Mouse (Mus musculus) liver, embryonic 14.5 days (tissue): ENCODE data around the gene Slc45a3. TPM values are rescaled to one million over a fixed set of nuclear protein-coding genes. Genes with fewer than 3 reads are reported as not detected.

Source experiments
- ATAC-seq: fragments of 200-750 bp; cut with Nextera tagmentation; 2 replicates; pipeline ENCODE4 v1.8.0; 2017; ENCODE audit warnings: moderate number of reproducible peaks, mild to moderate bottlenecking, moderate library complexity; ENCODE audit not compliant: insufficient read depth
- DNase-seq, 3 experiments: peaks; one replicate each; pipeline ENCODE4 v3.0.0-alpha.2; 2012 to 2013; ENCODE audit warnings: low read depth in 3 of 3, low spot score in 3 of 3
- H3K27ac ChIP-seq: fragments of 300-500 bp; sonication (generic); 2 replicates; pipeline ENCODE4 v1.5.1; 2014; ENCODE audit warnings: moderate library complexity, mild to moderate bottlenecking, control low read depth, inconsistent platforms
- H3K27me3 ChIP-seq: fragments of 300-500 bp; sonication (generic); 2 replicates; pipeline ENCODE4 v1.6.1; 2014; ENCODE audit warnings: mild to moderate bottlenecking, low read length, moderate library complexity; ENCODE audit not compliant: control insufficient read depth, insufficient read depth
- H3K36me3 ChIP-seq: fragments of 300-500 bp; sonication (generic); replicated peaks from 2 replicates; pipeline ENCODE4 v1.6.1; 2014; ENCODE audit warnings: low read depth; ENCODE audit not compliant: control insufficient read depth, insufficient read depth
- H3K4me1 ChIP-seq, 2 experiments: fragments of 200-500 bp in 1 of 2; fragments of 300-500 bp in 1 of 2; sonication (generic) in 1 of 2; replicated peaks; 2 replicates each; pipeline ENCODE4 v1.6.1; 2012 to 2014; ENCODE audit warnings: antibody characterized with exemption in 1 of 2, inconsistent platforms in 1 of 2, low read length in 1 of 2; ENCODE audit not compliant: control insufficient read depth in 2 of 2, insufficient read depth in 2 of 2
- H3K4me2 ChIP-seq: fragments of 300-500 bp; sonication (generic); 2 replicates; pipeline ENCODE4 v1.6.1; 2014; ENCODE audit warnings: low read depth, mild to moderate bottlenecking, control low read depth, moderate library complexity
- H3K4me3 ChIP-seq, 2 experiments: fragments of 200-500 bp in 1 of 2; fragments of 300-500 bp in 1 of 2; sonication (generic) in 1 of 2; 2 replicates each; pipeline ENCODE4 v1.5.1; 2012 to 2014; ENCODE audit warnings: low read depth in 2 of 2, low read length in 2 of 2, mild to moderate bottlenecking in 2 of 2, control low read depth in 1 of 2, inconsistent platforms in 1 of 2, moderate library complexity in 1 of 2; ENCODE audit not compliant: insufficient read depth in 1 of 2
- H3K9ac ChIP-seq: fragments of 300-500 bp; sonication (generic); replicated peaks from 2 replicates; pipeline ENCODE4 v1.6.1; 2014; ENCODE audit warnings: mild to moderate bottlenecking, control low read depth, moderate library complexity
- H3K9me3 ChIP-seq: fragments of 300-500 bp; sonication (generic); 2 replicates; pipeline ENCODE4 v1.6.1; 2016; ENCODE audit warnings: low read length, mixed read lengths; ENCODE audit not compliant: control insufficient read depth
- CTCF ChIP-seq: IDR thresholded peaks from 2 replicates; pipeline ENCODE4 v1.5.1; 2016; ENCODE audit warnings: antibody characterized with exemption, low read depth, control low read depth
- EP300 ChIP-seq: IDR thresholded peaks from 2 replicates; pipeline ENCODE4 v1.6.1; 2016; ENCODE audit warnings: antibody characterized with exemption, low read depth
- WGBS: fragments of 180-500 bp; shearing (Covaris S2); extraction: QIAGEN DNeasy Blood & Tissue Kit; methylation state at CpG from one replicate; pipeline ENCODE4 v1.1.7; 2014; ENCODE audit not compliant: insufficient replicate concordance; 5-methylcytosine and 5-hydroxymethylcytosine counted together
- polyA plus RNA-seq, 2 experiments: library from polyadenylated mRNA; depleted of rRNA in 1 of 2; stranded (reverse) in 1 of 2; unstranded in 1 of 2; fragments of >200 nt; fragmentation: Nextera tagmentation in 1 of 2; extraction: Ambion mirVana in 1 of 2; gene quantifications; 2 replicates each; pipeline versions ENCODE4 v1.2.1 to v1.2.3; 2012 to 2014

The Slc45a3 gene
- polyA plus RNA-seq, 2 experiments: 1.8 to 1.9 TPM

DNA sequence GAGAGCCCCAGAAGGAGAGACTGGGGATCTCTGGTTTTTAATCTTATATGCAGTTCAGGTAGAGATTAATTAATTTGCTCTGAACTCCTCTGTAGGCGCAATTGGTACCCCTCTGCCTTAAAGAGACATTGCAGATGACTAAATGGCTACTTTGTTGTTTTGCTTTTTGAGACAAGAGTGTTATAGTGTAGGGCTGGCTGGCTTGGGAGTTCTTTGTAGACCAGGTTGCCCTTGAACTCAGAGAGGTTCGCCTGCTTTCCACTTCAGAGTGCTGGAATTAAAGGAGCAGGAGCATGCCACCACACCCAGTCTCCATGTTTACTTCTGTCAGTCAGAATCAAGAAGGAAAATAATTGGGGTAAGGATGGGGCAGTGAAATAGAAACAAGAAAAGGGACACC lies 40.3 kb downstream of the Slc45a3 start:
- no peak overlapping the region for H3K4me3 ChIP-seq
- no peak overlapping the region for H3K27ac ChIP-seq
- no peak overlapping the region for H3K4me2 ChIP-seq
- TF ChIP-seq EP300 (no peak), CTCF (no peak)
- ATAC-seq (no peak), DNase-seq (no peak)
- no peak overlapping the region for H3K9ac ChIP-seq
- no peaks in the 10 kb centered on the region for H3K9me3 ChIP-seq
- peaks cover 0 to 5% of the 10 kb centered on the region in 2 experiments; a peak in 3 of 4 replicates for H3K4me1 ChIP-seq
- WGBS: 59% methylated on average over 2 of the region's 2 CpGs
- H3K36me3 ChIP-seq: no peaks in the 10 kb centered on the region
- H3K27me3 ChIP-seq: no peaks in the 10 kb centered on the region

DNA sequence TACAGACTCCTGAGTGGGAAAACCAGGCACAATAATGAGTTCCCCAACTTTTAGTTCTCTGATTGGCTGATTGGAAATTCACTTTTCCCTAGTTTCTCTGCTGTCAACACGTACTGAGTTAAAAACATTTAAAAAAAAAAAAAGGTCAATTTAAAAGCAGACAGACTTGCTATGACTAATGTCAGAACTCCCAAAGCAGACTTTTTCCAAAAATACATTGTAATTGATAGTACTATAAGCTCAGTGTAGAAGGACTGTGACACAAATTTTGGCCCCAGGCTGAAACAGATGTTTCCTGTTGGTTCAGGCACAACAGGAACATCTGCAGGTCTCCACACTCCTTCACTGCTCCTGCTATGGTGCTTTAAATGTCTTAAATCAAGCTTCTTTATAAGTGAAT lies 41.0 kb downstream of the Slc45a3 start:
- no peak for TF ChIP-seq EP300
- TF ChIP-seq CTCF: no peak
- no peaks in the 10 kb centered on the region for H3K36me3 ChIP-seq
- no peak overlapping the region for H3K4me2 ChIP-seq
- no peak overlapping the region for H3K27ac ChIP-seq
- ATAC-seq (no peak), DNase-seq (no peak)
- peaks cover 0 to 5% of the 10 kb centered on the region in 2 experiments; a peak in 3 of 4 replicates for H3K4me1 ChIP-seq
- H3K27me3 ChIP-seq: no peaks in the 10 kb centered on the region
- no peaks in the 10 kb centered on the region for H3K9me3 ChIP-seq
- WGBS: 15% methylated on average over 1 of the region's 1 CpGs
- no peak overlapping the region for H3K4me3 ChIP-seq
- H3K9ac ChIP-seq: no peak overlapping the region

DNA sequence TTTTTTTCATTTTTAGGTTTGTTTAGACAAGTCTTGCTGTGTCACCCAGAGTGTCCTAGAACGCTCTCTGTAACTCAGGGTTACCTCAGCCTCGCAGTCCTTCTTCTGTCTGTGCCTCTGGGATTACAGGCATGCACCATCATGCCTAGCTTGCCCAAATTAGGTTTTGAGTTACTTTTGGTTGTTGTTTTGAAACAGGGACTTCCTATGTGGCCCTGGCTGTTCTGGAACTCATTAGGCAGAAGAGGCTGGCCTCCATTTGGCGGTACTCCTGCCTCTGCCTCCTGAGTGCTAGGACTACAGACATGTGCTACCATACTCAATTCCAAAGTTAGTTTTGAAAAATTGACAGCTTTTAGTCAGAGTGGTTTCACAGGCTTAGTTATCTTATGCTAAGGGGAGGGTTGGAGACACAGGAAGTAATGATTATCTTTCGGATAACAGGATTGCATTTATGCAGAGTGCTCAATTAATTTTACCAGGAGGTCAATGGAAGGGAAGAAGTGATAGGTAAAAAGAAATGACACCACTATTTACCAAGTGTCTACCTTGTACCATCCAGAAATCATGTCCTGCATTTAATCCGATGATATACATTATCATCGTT lies 41.9 kb downstream of the Slc45a3 start:
- H3K4me3 ChIP-seq: no peak overlapping the region
- no peaks in the 10 kb centered on the region for H3K9me3 ChIP-seq
- no peaks in the 10 kb centered on the region for H3K27me3 ChIP-seq
- ATAC-seq (no peak), DNase-seq (no peak)
- H3K36me3 ChIP-seq: no peaks in the 10 kb centered on the region
- H3K4me1 ChIP-seq: peaks cover 6 to 13% of the 10 kb centered on the region in 2 experiments
- whole genome bisulfite sequencing: 68% methylated on average over 6 of the region's 6 CpGs
- no peak overlapping the region for H3K9ac ChIP-seq
- H3K4me2 ChIP-seq: no peak overlapping the region
- TF ChIP-seq CTCF (no peak), EP300 (no peak)
- H3K27ac ChIP-seq: no peak overlapping the region

- Histone ChIP-seq H3K9ac (no peak overlapping the region), H3K27me3 (no peaks in the 10 kb centered on the region), H3K4me1 (peaks cover 10 to 17% of the 10 kb centered on the region in 2 experiments), H3K36me3 (no peaks in the 10 kb centered on the region), H3K4me2 (no peak overlapping the region), H3K27ac (no peak overlapping the region), H3K9me3 (no peaks in the 10 kb centered on the region), H3K4me3 (no peak overlapping the region)
- no peak for DNase-seq
- 77% methylated on average over 1 of the region's 1 CpGs for WGBS
- ATAC-seq: no peak
- TF ChIP-seq EP300 (no peak), CTCF (no peak)
Measured at GRCm38 (mm10) chr1:132005466-132005865, 42.7 kb downstream of the Slc45a3 start.

DNA sequence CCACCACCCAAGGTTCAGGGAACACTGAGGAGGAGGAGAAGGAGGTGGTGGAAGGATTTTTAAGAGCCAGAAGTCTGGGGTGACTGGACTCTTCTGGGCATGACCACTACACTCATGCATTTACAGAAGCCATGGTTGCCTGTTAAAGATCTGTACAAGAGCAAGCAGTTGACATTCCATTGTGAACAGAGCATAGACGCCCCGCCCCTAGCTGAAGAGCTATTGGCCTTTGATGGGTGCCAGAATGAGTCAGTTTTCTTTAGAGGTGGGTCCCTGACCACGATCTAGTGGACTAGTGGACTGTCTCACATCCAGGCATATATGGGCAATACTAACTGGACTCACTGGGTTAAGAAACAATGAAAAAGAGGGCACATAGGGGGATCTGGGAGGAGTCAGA lies 43.3 kb downstream of the Slc45a3 start:
- H3K27me3 ChIP-seq: no peaks in the 10 kb centered on the region
- H3K4me1 ChIP-seq: peaks cover 10 to 17% of the 10 kb centered on the region in 2 experiments
- no peak overlapping the region for H3K4me2 ChIP-seq
- H3K9me3 ChIP-seq: no peaks in the 10 kb centered on the region
- H3K27ac ChIP-seq: no peak overlapping the region
- no peaks in the 10 kb centered on the region for H3K36me3 ChIP-seq
- no peak overlapping the region for H3K4me3 ChIP-seq
- no peak for DNase-seq
- no peak for ATAC-seq
- no peak overlapping the region for H3K9ac ChIP-seq
- TF ChIP-seq CTCF (no peak), EP300 (no peak)
- WGBS: 66% methylated on average over 3 of the region's 3 CpGs
